Mouse (Mus musculus) intestine, embryonic 16.5 days (tissue): ENCODE measurements at regions not wholly inside any gene's neighbourhood (a gene's known extent, or its start where the extent isn't known, plus 50 kb on each side); places are given as distances from the start of the nearest gene placed in this dataset.

ENCODE experiments used
- ATAC-seq: fragments of 200-750 bp; cut with Nextera tagmentation; 2 replicates; pipeline ENCODE4 v1.8.0; 2017; ENCODE audit warnings: moderate TSS enrichment, moderate library complexity
- H3K27ac ChIP-seq: fragments of 300-500 bp; sonication (generic); 2 replicates; pipeline ENCODE4 v1.5.1; 2014; ENCODE audit warnings: mild to moderate bottlenecking, low read length
- H3K27me3 ChIP-seq: fragments of 300-500 bp; sonication (generic); replicated peaks from 2 replicates; pipeline ENCODE4 v1.6.1; 2014; ENCODE audit warnings: low read length, control low read depth, mixed read lengths; ENCODE audit not compliant: control insufficient read depth, insufficient read depth
- H3K36me3 ChIP-seq: fragments of 300-500 bp; sonication (generic); 2 replicates; pipeline ENCODE4 v1.6.1; 2014; ENCODE audit warnings: low read length, control low read depth; ENCODE audit not compliant: control insufficient read depth, insufficient read depth
- H3K4me1 ChIP-seq: fragments of 300-500 bp; sonication (generic); 2 replicates; pipeline ENCODE4 v1.6.1; 2014; ENCODE audit warnings: low read length, control low read depth, mixed read lengths; ENCODE audit not compliant: control insufficient read depth, insufficient read depth
- H3K4me2 ChIP-seq: fragments of 300-500 bp; sonication (generic); 2 replicates; pipeline ENCODE4 v1.6.1; 2014; ENCODE audit warnings: low read depth, low read length, control low read depth
- H3K4me3 ChIP-seq: fragments of 300-500 bp; sonication (generic); 2 replicates; pipeline ENCODE4 v1.5.1; 2014; ENCODE audit warnings: mild to moderate bottlenecking, low read length
- H3K9ac ChIP-seq: fragments of 300-500 bp; sonication (generic); 2 replicates; pipeline ENCODE4 v1.6.1; 2014; ENCODE audit warnings: low read depth, low read length
- H3K9me3 ChIP-seq: fragments of 300-500 bp; sonication (generic); 2 replicates; pipeline ENCODE4 v1.6.1; 2016; ENCODE audit warnings: low read length, control low read depth; ENCODE audit not compliant: control insufficient read depth
- WGBS: fragments of 180-500 bp; shearing (Covaris S2); extraction: QIAGEN DNeasy Blood & Tissue Kit; methylation state at CpG from one replicate; pipeline ENCODE4 v1.1.7; 2014; 5-methylcytosine and 5-hydroxymethylcytosine counted together

GRCm38 (mm10) chr10:118501571-118501970 lies 60.7 kb downstream of the Ifng start:
- no peak overlapping the region for H3K4me2 ChIP-seq
- H3K4me1 ChIP-seq = no peaks in the 10 kb centered on the region
- no peak overlapping the region for H3K27ac ChIP-seq
- ATAC-seq = no peak
- no peaks in the 10 kb centered on the region for H3K36me3 ChIP-seq
- 79% methylated on average over 3 of the region's 3 CpGs for WGBS
- no peak overlapping the region for H3K4me3 ChIP-seq
- H3K27me3 ChIP-seq = no peaks in the 10 kb centered on the region
- H3K9ac ChIP-seq = no peak overlapping the region
- no peaks in the 10 kb centered on the region for H3K9me3 ChIP-seq

- Histone ChIP-seq H3K9me3 (no peaks in the 10 kb centered on the region), H3K36me3 (no peaks in the 10 kb centered on the region), H3K4me2 (no peak overlapping the region), H3K27me3 (no peaks in the 10 kb centered on the region), H3K4me3 (no peak overlapping the region), H3K27ac (no peak overlapping the region), H3K4me1 (no peaks in the 10 kb centered on the region), H3K9ac (no peak overlapping the region)
- no peak for ATAC-seq
- 57% methylated on average over 4 of the region's 4 CpGs for WGBS
Observed at GRCm38 (mm10) chr10:118504811-118505210, 64.0 kb downstream of the Ifng start.

GRCm38 (mm10) chr10:118506154-118506553 lies 65.3 kb downstream of the Ifng start:
- no peak overlapping the region for H3K9ac ChIP-seq
- no peaks in the 10 kb centered on the region for H3K9me3 ChIP-seq
- H3K4me1 ChIP-seq = no peaks in the 10 kb centered on the region
- no peaks in the 10 kb centered on the region for H3K27me3 ChIP-seq
- ATAC-seq = no peak
- no peak overlapping the region for H3K4me2 ChIP-seq
- no peaks in the 10 kb centered on the region for H3K36me3 ChIP-seq
- 70% methylated on average over 4 of the region's 4 CpGs for WGBS
- H3K4me3 ChIP-seq = no peak overlapping the region
- no peak overlapping the region for H3K27ac ChIP-seq

GRCm38 (mm10) chr10:118507630-118508029 lies 66.8 kb downstream of the Ifng start:
- ATAC-seq = no peak
- no peaks in the 10 kb centered on the region for H3K27me3 ChIP-seq
- no peak overlapping the region for H3K4me3 ChIP-seq
- H3K4me2 ChIP-seq = no peak overlapping the region
- H3K9me3 ChIP-seq = no peaks in the 10 kb centered on the region
- H3K27ac ChIP-seq = no peak overlapping the region
- H3K36me3 ChIP-seq = no peaks in the 10 kb centered on the region
- no peak overlapping the region for H3K9ac ChIP-seq
- H3K4me1 ChIP-seq = no peaks in the 10 kb centered on the region
- 56% methylated on average over 2 of the region's 2 CpGs for WGBS

DNA sequence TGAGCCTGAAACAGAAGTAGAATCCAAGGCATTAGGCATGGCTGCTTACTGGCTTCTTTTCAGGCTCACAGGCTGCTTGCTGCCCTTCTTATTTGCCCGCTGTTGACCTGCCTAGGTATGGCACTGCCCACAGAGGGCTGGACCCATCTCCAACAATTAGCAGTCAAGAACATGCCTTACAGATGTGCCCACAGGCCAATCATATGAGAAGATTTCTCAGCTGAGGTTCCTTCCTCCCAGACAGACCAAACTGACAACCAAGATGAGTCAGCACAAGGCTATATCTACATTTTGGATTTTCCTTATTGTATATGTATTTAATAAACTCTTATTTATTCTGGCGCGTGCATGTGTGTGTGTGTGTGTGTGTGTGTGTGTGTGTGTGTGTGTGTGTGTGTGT lies 76.0 kb downstream of the Ifng start:
- Histone ChIP-seq H3K4me1 (no peaks in the 10 kb centered on the region), H3K9me3 (no peaks in the 10 kb centered on the region), H3K4me3 (no peak overlapping the region), H3K27ac (no peak overlapping the region), H3K27me3 (no peaks in the 10 kb centered on the region), H3K9ac (no peak overlapping the region), H3K36me3 (no peaks in the 10 kb centered on the region), H3K4me2 (no peak overlapping the region)
- ATAC-seq = no peak
- 88% methylated on average over 3 of the region's 3 CpGs for WGBS

DNA sequence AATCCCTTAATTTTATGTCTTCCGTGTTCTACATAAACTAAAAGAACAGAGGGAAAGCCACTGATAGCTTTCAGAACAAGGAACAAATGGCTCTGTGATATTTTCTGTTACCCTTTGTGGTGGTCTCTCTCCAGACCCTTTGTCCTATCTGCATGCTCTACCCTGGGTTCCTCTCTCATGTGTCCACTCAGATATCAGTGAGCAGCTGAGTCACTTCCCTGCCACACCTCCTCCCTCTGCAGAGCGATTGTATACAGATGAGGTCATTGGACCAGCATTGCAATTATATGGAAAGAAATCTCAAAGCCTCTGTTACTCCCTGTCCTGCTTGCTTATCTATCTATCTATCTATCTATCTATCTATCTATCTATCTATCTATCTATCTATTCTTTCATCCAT lies 77.1 kb downstream of the Ifng start:
- Histone ChIP-seq H3K4me3 (no peak overlapping the region), H3K9ac (no peak overlapping the region), H3K27me3 (no peaks in the 10 kb centered on the region), H3K4me1 (no peaks in the 10 kb centered on the region), H3K9me3 (no peaks in the 10 kb centered on the region), H3K4me2 (no peak overlapping the region), H3K27ac (no peak overlapping the region), H3K36me3 (no peaks in the 10 kb centered on the region)
- ATAC-seq = no peak
- 64% methylated on average over 2 of the region's 2 CpGs for WGBS

DNA sequence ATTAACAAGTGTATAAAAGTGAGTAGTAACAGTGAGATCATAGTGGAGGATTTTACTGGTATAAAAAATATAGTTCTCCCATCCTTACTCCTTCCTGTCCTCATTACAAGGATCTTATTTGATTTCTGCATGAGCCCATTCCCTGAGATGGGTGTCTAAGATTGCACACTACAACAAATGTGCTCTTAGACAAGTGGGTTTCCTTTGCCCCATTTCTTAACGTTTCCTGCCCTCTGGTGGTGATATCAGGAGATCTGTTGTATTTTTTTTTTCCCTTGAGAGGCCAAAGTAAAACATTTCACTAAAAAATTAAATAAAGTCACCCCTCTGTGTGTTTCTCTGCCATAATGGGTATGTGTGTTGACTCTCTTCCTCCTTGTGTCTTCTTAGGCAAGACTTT lies 105.1 kb downstream of the Ifng start:
- Histone ChIP-seq H3K27me3 (no peaks in the 10 kb centered on the region), H3K4me1 (no peaks in the 10 kb centered on the region), H3K27ac (no peak overlapping the region), H3K4me2 (no peak overlapping the region), H3K9ac (no peak overlapping the region), H3K36me3 (no peaks in the 10 kb centered on the region), H3K9me3 (no peaks in the 10 kb centered on the region), H3K4me3 (no peak overlapping the region)
- ATAC-seq = no peak
- WGBS = 6% methylated on average over 1 of the region's 1 CpGs

DNA sequence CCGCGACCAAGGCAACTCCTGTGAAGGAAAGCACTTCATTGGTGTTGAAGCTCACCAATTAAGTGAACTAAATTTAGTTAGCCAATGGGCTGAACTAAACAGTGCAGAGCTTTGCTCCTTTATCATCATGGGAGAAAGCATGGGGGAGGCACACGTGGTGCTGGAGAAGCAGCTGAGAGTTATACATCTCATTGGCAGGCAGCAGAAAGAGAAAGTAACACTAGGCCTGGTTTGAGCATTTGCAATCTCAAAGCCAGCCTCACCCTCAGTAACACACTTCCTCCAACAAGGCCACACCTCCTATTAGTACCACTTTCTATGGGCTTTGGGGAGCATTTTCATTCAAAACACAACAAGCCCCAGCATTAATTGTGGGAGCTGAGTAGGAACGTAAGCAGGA lies 109.4 kb downstream of the Ifng start:
- Histone ChIP-seq H3K9me3 (no peaks in the 10 kb centered on the region), H3K9ac (no peak overlapping the region), H3K4me1 (no peaks in the 10 kb centered on the region), H3K27me3 (no peaks in the 10 kb centered on the region), H3K4me2 (no peak overlapping the region), H3K36me3 (no peaks in the 10 kb centered on the region), H3K27ac (no peak overlapping the region), H3K4me3 (no peak overlapping the region)
- ATAC-seq = no peak
- WGBS = 78% methylated on average over 4 of the region's 4 CpGs

DNA sequence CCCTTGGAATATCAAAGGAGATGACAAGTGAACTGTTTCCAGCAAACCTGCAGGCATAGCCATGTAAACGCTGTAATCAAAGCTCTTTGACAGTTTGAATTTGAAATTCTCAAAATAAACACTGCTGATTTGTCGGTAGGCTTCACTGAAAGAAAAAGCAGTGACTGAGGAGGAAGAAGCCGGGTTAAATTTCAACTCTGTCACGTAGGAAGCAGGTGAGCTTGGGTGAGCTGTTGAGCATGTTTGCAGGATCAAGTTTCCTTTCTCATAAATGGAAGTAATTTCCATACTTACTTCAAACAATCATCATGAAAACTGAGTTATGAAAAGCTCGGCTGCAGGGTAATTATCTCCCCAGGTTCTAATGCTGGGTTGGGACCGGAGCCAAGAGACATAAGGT lies 118.0 kb downstream of the Ifng start:
- no peak overlapping the region for H3K4me2 ChIP-seq
- H3K4me1 ChIP-seq = no peaks in the 10 kb centered on the region
- no peaks in the 10 kb centered on the region for H3K36me3 ChIP-seq
- WGBS = 52% methylated on average over 6 of the region's 6 CpGs
- H3K27me3 ChIP-seq = no peaks in the 10 kb centered on the region
- no peak overlapping the region for H3K4me3 ChIP-seq
- ATAC-seq = no peak
- H3K27ac ChIP-seq = no peak overlapping the region
- H3K9me3 ChIP-seq = no peaks in the 10 kb centered on the region
- no peak overlapping the region for H3K9ac ChIP-seq

GRCm38 (mm10) chr10:118564041-118564440 lies 123.2 kb downstream of the Ifng start:
- Histone ChIP-seq H3K4me3 (no peak overlapping the region), H3K9ac (no peak overlapping the region), H3K27ac (no peak overlapping the region), H3K9me3 (no peaks in the 10 kb centered on the region), H3K27me3 (no peaks in the 10 kb centered on the region), H3K4me2 (no peak overlapping the region), H3K4me1 (no peaks in the 10 kb centered on the region), H3K36me3 (no peaks in the 10 kb centered on the region)
- no peak for ATAC-seq
- WGBS = 84% methylated on average over 8 of the region's 8 CpGs
